Mouse (Mus musculus): ENCODE data around the gene Prss38.

DNA sequence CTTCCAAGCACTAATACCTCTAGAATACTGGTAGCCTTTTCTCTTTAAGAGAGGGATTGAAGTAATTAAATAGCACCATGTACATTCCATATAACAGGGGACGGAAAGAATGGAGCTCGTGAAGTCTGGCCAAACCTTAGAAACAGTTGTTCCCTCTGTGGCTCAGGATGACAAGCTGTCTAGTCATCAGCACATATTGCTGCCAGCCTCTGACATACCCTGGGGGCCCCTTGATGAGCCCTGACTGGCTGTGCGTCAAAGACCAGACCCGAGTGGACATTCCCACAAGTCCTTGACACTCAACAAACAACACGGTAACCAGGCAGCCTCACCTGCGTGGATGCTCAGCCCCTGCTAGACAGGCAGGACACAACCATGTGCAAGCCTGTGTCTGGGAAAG, 36.6 kb upstream of the Prss38 start:
- TF ChIP-seq POLR2A (IDR thresholded peaks at IDR 0.05; ENCODE audit: borderline replicate concordance, control insufficient read depth, low read depth, low read length): no peak
- no peak for TF ChIP-seq CTCF (IDR thresholded peaks at IDR 0.05; ENCODE audit: control insufficient read depth, insufficient read depth, low read length)
